Mouse (Mus musculus) MEL (cell line): Measurements from ENCODE around the gene Slc25a38.

Experiments
- CTCF ChIP-seq, 3 experiments: IDR thresholded peaks in 2 of 3; conservative IDR thresholded peaks in 1 of 3; 2 replicates each; pipeline ENCODE4 v1.5.1; 2011 to 2012; ENCODE audit warnings: low read length in 3 of 3, low read depth in 2 of 3, mild to moderate bottlenecking in 2 of 3, improper control_type of control experiment in 1 of 3, inconsistent platforms in 1 of 3, mixed read lengths in 1 of 3, moderate library complexity in 1 of 3; ENCODE audit not compliant: control insufficient read depth in 1 of 3, insufficient read depth in 1 of 3, poor library complexity in 1 of 3, severe bottlenecking in 1 of 3
- ETS1 ChIP-seq: IDR thresholded peaks from 2 replicates; pipeline ENCODE4 v1.6.1; 2012; ENCODE audit warnings: low read depth, mild to moderate bottlenecking, inconsistent platforms, low read length, improper control_type of control experiment, moderate library complexity
- MAFK ChIP-seq: IDR thresholded peaks from 2 replicates; pipeline ENCODE4 v1.6.1; 2011; ENCODE audit warnings: low read depth, mild to moderate bottlenecking, low read length, improper control_type of control experiment, borderline replicate concordance
- POLR2AphosphoS2 ChIP-seq: IDR thresholded peaks from 2 replicates; pipeline ENCODE4 v1.6.1; 2011; ENCODE audit warnings: low read length, improper control_type of control experiment
- RCOR1 ChIP-seq: IDR thresholded peaks from 2 replicates; pipeline ENCODE4 v1.6.1; 2012; ENCODE audit warnings: low read depth, mild to moderate bottlenecking, inconsistent platforms, low read length, improper control_type of control experiment

DNA sequence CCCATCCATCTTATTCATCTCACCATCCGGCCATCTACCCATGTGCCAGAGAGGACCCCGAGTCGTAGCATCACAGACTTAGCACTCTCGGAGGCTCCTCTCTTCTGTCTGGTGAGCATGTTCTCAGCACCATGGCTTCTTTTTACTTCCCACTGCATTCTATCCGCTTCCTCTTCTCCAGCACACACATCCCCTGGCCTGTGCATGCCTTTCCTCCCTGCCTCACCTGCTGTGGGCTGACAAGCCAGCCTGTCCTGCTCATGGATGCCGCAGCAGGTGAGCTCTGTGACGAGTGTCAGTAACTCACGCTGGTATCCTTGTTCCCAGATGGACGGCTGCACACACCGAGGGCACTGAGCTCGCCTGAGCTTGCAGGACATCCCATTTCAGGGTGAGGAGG is 40.4 kb upstream of the Slc25a38 start, which contains the start of gene Cx3cr1:
- TF ChIP-seq CTCF (IDR thresholded peaks at IDR 0.05 in 2 of 3, conservative IDR thresholded peaks at IDR 0.05 in 1 of 3; ENCODE audit: control insufficient read depth in 1 of 3, insufficient read depth in 1 of 3, low read depth in 2 of 3, low read length in 3 of 3, poor library complexity in 1 of 3, severe bottlenecking in 1 of 3): no peak
- TF ChIP-seq MAFK: no peak
- TF ChIP-seq POLR2AphosphoS2: no peak
- TF ChIP-seq ETS1: no peak
- TF ChIP-seq RCOR1: no peak
